Mouse (Mus musculus) kidney, embryonic 14.5 days (tissue): ENCODE measurements at regions not wholly inside any gene's neighbourhood (a gene's known extent, or its start where the extent isn't known, plus 50 kb on each side); places are given as distances from the start of the nearest gene placed in this dataset.

ENCODE experiments used
- ATAC-seq: fragments of 200-750 bp; cut with Nextera tagmentation; 2 replicates; pipeline ENCODE4 v1.8.0; 2017; ENCODE audit warnings: moderate number of reproducible peaks, mild to moderate bottlenecking, moderate TSS enrichment, moderate library complexity; ENCODE audit not compliant: low FRiP score, low TSS enrichment
- H3K27ac ChIP-seq: fragments of 300-500 bp; sonication (generic); 2 replicates; pipeline ENCODE4 v1.5.1; 2014; ENCODE audit warnings: low read depth, mild to moderate bottlenecking, low read length, moderate library complexity, mixed read lengths
- H3K27me3 ChIP-seq: fragments of 300-500 bp; sonication (generic); 2 replicates; pipeline ENCODE4 v1.6.1; 2014; ENCODE audit warnings: mild to moderate bottlenecking, low read length; ENCODE audit not compliant: control insufficient read depth, insufficient read depth
- H3K36me3 ChIP-seq: fragments of 300-500 bp; sonication (generic); 2 replicates; pipeline ENCODE4 v1.6.1; 2014; ENCODE audit warnings: low read length, mixed read lengths; ENCODE audit not compliant: control insufficient read depth, insufficient read depth
- H3K4me1 ChIP-seq: fragments of 300-500 bp; sonication (generic); 2 replicates; pipeline ENCODE4 v1.6.1; 2014; ENCODE audit warnings: low read length, mixed read lengths; ENCODE audit not compliant: control insufficient read depth, insufficient read depth
- H3K4me2 ChIP-seq: fragments of 300-500 bp; sonication (generic); replicated peaks from 2 replicates; pipeline ENCODE4 v1.6.1; 2014; ENCODE audit warnings: low read depth, mild to moderate bottlenecking, low read length
- H3K4me3 ChIP-seq: fragments of 300-500 bp; sonication (generic); 2 replicates; pipeline ENCODE4 v1.5.1; 2014; ENCODE audit warnings: mild to moderate bottlenecking, low read length
- H3K9ac ChIP-seq: fragments of 300-500 bp; sonication (generic); 2 replicates; pipeline ENCODE4 v1.6.1; 2014; ENCODE audit warnings: low read depth, mild to moderate bottlenecking, low read length, moderate library complexity
- H3K9me3 ChIP-seq: fragments of 300-500 bp; sonication (generic); 2 replicates; pipeline ENCODE4 v1.6.1; 2016; ENCODE audit warnings: low read length; ENCODE audit not compliant: control insufficient read depth
- WGBS: fragments of 180-500 bp; shearing (Covaris S2); extraction: QIAGEN DNeasy Blood & Tissue Kit; methylation state at CpG from one replicate; pipeline ENCODE4 v1.1.7; 2014; 5-methylcytosine and 5-hydroxymethylcytosine counted together

DNA sequence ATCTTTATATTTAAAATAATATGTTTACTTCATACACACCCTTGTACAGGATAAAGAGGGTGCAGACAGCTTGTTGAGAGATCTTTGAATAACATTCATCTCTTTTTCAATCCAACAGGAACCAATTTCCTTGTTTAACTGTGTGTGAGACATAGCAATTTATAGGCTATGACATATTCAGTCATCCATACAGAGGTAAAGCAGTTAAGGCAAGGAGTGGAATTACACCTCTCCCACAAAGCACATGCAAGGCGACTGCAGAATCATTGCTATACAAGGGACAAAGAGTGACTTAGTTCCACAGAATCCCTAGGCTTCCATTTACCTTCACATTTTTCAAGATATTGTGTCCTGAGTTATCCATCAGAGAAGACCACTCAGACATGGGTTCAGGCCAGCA, 959.0 kb downstream of the Slc22a22 start:
- H3K4me1 ChIP-seq, result no peaks in the 10 kb centered on the region
- H3K9ac ChIP-seq, result no peak overlapping the region
- H3K4me2 ChIP-seq, result no peak overlapping the region
- no peaks in the 10 kb centered on the region for H3K27me3 ChIP-seq
- ATAC-seq, result peak; percentile 99
- H3K9me3 ChIP-seq, result no peaks in the 10 kb centered on the region
- WGBS, result 53% methylated on average over 1 of the region's 1 CpGs
- no peaks in the 10 kb centered on the region for H3K36me3 ChIP-seq
- H3K4me3 ChIP-seq, result no peak overlapping the region
- H3K27ac ChIP-seq, result peak overlapping the region; percentile 59

DNA sequence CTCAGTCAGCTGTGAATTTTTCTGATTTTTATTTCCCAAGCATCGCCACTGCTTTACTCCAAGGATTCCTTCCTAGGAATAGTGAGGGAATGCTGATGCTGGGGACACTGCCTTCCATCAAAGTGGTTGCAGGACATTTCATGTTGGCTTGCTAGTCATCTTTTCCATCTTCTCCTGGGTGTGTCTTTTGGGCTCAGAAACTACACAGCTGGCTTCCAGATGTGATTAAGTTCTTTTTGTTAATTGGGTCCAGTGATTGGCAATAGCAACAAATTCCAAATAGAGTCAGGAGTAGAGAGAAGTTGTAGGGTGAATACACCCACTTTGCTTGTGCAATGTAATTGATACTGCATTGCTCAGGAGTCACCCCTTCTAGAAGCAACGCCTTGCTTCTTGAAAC, 961.3 kb downstream of the Slc22a22 start:
- H3K4me3 ChIP-seq, result no peak overlapping the region
- H3K9me3 ChIP-seq, result no peaks in the 10 kb centered on the region
- no peaks in the 10 kb centered on the region for H3K36me3 ChIP-seq
- H3K4me1 ChIP-seq, result no peaks in the 10 kb centered on the region
- H3K9ac ChIP-seq, result no peak overlapping the region
- ATAC-seq, result no peak
- H3K4me2 ChIP-seq, result no peak overlapping the region
- no peak overlapping the region for H3K27ac ChIP-seq
- no peaks in the 10 kb centered on the region for H3K27me3 ChIP-seq
- WGBS, result 67% methylated on average over 2 of the region's 2 CpGs

DNA sequence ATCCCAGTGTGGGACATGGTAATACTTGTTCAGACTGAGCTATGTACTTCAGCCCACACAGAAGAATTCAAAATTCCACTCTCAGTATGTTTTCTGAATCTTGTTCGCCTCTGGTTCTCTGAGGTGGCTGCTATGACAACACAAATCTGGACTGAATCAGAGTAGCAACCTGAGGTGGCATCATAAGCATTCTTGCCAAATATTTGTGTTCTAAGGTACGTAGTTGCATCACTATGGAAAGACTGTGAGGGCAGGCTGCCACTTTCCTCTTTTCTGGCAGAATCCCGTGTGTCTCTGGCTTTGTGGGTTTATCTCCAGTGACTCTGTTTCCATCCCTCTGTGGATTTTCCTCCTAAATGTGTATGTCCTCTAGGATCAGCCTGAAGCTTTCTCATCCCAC, 978.7 kb downstream of the Slc22a22 start:
- Histone ChIP-seq H3K27ac (no peak overlapping the region), H3K9ac (no peak overlapping the region), H3K36me3 (no peaks in the 10 kb centered on the region), H3K4me3 (no peak overlapping the region), H3K9me3 (no peaks in the 10 kb centered on the region), H3K4me1 (no peaks in the 10 kb centered on the region), H3K4me2 (no peak overlapping the region), H3K27me3 (no peaks in the 10 kb centered on the region)
- ATAC-seq, result no peak
- 80% methylated on average over 3 of the region's 3 CpGs for WGBS

DNA sequence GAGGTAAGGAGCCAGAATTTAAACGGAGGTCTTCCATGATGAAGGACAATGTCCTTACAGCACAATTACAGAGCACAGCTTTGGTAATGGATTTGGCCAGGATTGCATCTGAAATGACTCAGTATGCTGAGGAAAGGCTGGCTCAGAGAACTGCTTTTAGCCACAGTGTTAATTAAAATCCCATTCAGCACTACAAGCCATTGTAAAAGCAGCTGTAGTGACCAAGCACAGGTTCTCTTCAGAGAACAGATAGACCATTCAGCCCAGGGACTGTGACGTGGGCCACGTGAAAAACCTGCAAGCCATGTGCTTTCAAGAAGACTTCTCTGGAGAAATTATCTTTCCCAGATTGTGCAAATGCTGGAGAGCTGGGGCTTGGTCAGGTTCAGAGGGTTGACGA, 979.7 kb downstream of the Slc22a22 start:
- no peaks in the 10 kb centered on the region for H3K4me1 ChIP-seq
- ATAC-seq, result no peak
- 73% methylated on average over 4 of the region's 4 CpGs for WGBS

DNA sequence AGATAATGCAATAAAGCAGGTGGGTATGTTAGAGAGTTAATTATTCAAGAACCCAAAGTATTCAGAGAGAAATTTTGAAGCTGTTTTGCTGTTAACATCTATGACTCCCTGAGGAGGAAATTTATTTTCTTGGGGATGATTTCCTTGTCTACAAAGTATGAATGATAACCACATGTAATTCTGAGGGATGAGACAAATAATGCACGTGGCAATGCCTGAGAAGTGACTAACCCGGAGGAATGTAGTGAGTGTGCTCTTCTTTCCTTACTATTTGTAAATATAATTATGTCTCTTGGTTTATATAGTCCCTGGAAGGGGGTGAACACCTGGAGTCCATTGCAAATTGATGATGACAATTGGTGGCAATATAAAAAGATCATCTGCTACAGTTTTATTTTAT, 981.1 kb downstream of the Slc22a22 start:
- 81% methylated on average over 2 of the region's 2 CpGs for WGBS
- H3K4me3 ChIP-seq, result no peak overlapping the region
- no peak overlapping the region for H3K9ac ChIP-seq
- H3K36me3 ChIP-seq, result no peaks in the 10 kb centered on the region
- no peak for ATAC-seq
- H3K27me3 ChIP-seq, result no peaks in the 10 kb centered on the region
- H3K4me1 ChIP-seq, result no peaks in the 10 kb centered on the region
- H3K9me3 ChIP-seq, result no peaks in the 10 kb centered on the region
- no peak overlapping the region for H3K27ac ChIP-seq
- H3K4me2 ChIP-seq, result no peak overlapping the region

More for the DNA sequence above, 979.7 kb downstream of the Slc22a22 start:
- Histone ChIP-seq H3K27ac (no peak overlapping the region), H3K4me2 (no peak overlapping the region), H3K9ac (no peak overlapping the region), H3K27me3 (no peaks in the 10 kb centered on the region), H3K9me3 (no peaks in the 10 kb centered on the region), H3K4me3 (no peak overlapping the region), H3K36me3 (no peaks in the 10 kb centered on the region)

DNA sequence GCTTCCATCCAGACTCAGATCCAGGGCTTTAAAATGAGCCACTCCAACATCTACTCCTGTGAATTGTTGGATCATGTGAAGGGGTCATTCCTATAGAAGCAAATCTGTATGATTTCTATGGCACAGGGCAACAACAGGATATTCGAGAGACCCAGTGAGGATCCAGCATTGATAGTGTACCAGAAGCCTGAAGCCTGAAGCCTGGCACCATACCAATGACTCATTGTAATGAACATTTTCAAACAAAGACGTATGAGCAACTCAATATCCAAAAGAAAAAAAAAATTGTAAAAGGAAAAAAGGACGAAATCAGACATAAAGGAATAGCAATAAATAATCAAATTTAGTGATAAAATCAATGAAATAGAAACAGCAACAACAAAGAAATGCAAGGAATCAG, 991.5 kb downstream of the Slc22a22 start:
- H3K9me3 ChIP-seq, result no peaks in the 10 kb centered on the region
- H3K9ac ChIP-seq, result no peak overlapping the region
- no peaks in the 10 kb centered on the region for H3K36me3 ChIP-seq
- WGBS, result 87% methylated on average over 3 of the region's 3 CpGs
- no peaks in the 10 kb centered on the region for H3K27me3 ChIP-seq
- H3K4me2 ChIP-seq, result no peak overlapping the region
- H3K4me1 ChIP-seq, result no peaks in the 10 kb centered on the region
- no peak overlapping the region for H3K4me3 ChIP-seq
- no peak for ATAC-seq
- H3K27ac ChIP-seq, result no peak overlapping the region

DNA sequence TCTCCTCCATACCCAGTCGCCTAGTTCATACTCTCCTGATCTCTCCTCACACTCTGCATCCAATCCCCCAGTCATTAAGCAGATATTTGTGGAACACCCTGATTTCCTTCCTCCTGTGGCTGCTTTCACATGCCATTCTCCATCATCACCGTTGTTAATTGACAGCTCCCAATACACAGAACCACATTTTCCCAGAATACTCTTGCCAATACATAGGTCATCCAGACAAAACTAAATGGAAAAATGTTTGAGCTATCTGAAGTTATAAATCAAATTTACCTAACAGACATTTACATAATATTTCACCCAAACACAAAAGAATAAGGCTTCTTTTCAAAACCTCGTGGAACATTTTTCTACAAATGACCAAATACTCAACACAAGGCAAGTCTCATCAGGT, 992.7 kb downstream of the Slc22a22 start:
- Histone ChIP-seq H3K36me3 (no peaks in the 10 kb centered on the region), H3K9ac (no peak overlapping the region), H3K27ac (no peak overlapping the region), H3K4me1 (no peaks in the 10 kb centered on the region), H3K4me3 (no peak overlapping the region), H3K4me2 (no peak overlapping the region), H3K9me3 (no peaks in the 10 kb centered on the region), H3K27me3 (no peaks in the 10 kb centered on the region)
- 84% methylated on average over 3 of the region's 3 CpGs for WGBS
- ATAC-seq, result no peak

DNA sequence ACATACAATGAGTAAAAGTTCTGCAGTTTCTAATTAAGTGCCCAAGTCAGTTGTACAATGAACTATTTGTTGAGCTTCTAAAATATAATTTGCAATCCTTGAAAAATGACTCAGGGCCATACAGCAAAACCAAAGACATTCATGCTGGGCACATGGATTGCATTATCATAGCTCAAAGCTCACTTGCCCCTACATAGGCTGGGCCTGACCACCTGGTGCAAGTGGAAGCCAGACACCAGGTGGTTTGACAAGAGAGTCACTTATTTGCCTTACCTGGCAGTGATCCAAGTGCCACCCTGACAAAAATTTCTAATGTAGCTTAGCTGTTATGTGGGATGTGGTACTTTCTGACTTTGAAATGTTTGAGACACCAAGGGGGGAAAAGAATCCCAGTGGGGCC, 997.7 kb downstream of the Slc22a22 start:
- H3K27ac ChIP-seq, result no peak overlapping the region
- no peak overlapping the region for H3K4me2 ChIP-seq
- H3K4me3 ChIP-seq, result no peak overlapping the region
- no peak overlapping the region for H3K9ac ChIP-seq
- H3K9me3 ChIP-seq, result no peaks in the 10 kb centered on the region
- no peaks in the 10 kb centered on the region for H3K27me3 ChIP-seq
- ATAC-seq, result no peak
- H3K36me3 ChIP-seq, result no peaks in the 10 kb centered on the region
- H3K4me1 ChIP-seq, result no peaks in the 10 kb centered on the region

DNA sequence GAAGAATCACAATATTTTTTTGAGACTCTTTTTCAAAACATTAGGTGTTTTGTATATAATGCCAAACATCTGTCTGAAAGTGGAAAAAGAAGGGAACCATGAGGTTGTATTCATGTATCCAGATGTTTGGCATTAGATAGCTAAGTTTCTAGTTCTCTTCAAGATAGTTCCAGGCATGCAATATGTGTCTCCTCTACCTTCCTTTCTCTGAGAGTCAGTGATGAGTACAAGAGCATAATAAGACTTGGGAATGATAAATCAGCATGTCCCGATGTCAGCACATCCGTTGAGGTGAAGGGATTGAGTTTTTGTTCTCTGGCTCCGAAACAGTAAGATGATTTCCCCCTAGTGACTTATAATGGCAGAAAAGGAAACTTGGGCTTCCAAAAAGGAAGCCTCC, 998.4 kb downstream of the Slc22a22 start:
- Histone ChIP-seq H3K4me2 (no peak overlapping the region), H3K4me1 (no peaks in the 10 kb centered on the region), H3K27me3 (no peaks in the 10 kb centered on the region), H3K4me3 (no peak overlapping the region), H3K27ac (no peak overlapping the region), H3K9ac (no peak overlapping the region), H3K9me3 (no peaks in the 10 kb centered on the region), H3K36me3 (no peaks in the 10 kb centered on the region)
- WGBS, result 61% methylated on average over 3 of the region's 3 CpGs
- ATAC-seq, result no peak

DNA sequence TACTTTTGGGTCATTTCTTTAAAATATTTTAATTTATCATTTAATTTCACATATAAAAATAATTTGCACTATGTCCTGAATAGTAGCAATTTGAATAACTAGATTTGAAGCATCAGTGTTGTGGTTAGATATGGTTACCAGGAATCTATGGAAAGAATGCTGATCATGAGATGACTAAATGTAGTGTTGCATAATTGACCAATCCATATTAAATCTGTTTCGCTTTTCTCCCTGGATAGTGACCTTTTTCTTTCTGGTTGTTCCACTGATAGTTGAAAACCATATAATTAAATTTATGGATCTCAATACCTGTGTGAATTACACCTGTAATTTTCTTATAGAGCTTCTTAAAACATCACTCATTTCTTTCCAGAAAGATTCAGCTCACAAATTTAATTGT, 1003.7 kb downstream of the Slc22a22 start:
- no peak for ATAC-seq
- Histone ChIP-seq H3K27me3 (no peaks in the 10 kb centered on the region), H3K4me1 (no peaks in the 10 kb centered on the region), H3K9ac (no peak overlapping the region), H3K27ac (no peak overlapping the region), H3K36me3 (no peaks in the 10 kb centered on the region), H3K9me3 (no peaks in the 10 kb centered on the region), H3K4me3 (no peak overlapping the region), H3K4me2 (no peak overlapping the region)
- WGBS, result 90% methylated on average over 1 of the region's 1 CpGs
